Mouse (Mus musculus): ENCODE data around the gene Shox2. TPM values are rescaled to one million over a fixed set of nuclear protein-coding genes. Genes with fewer than 3 reads are reported as not detected.

The Shox2 gene
- total RNA-seq, 2 experiments from 2014 or later = 1.7 to 2.0 TPM

DNA sequence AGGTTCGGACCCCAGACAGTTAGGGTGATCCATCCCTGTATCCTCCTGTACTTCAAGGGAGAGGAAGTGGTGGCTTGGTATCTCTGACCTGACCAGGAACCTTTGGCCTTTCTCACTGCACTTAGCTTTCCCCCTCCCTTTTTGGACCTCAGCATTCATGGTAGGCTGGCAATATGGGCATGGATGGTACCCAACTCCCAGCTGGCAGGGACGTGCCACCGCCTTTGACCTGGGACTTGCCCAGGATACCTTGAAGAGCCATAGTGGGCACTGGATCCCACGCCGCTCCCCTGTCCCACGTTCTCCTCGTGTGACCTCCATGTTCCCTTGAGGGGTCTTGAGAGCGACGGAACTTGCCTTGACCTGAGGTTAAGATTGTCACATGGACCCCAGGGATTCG is 11.3 kb downstream of the Shox2 start:
- intact Hi-C loops (cut with DNase I) = no loop called here
- no peak for DNase-seq

DNA sequence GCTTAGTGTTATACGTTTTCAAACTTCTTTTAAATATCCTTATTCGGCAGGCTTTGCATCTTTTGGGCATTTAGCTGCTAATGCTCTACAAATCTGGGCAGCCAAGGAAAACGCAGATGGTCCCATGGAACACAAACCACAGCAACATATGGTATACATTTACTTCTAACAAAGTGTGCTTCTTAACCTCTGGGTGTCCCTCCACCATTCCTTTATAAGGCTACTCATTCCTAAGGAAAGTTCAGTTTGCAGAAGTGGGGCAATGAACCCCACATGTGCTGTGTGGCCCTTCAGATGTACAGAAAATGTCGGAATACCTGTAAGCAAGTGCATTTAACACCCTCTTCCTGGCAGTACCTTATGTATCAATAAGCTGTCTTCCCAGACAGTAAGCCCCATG is 14.1 kb downstream of the Shox2 start:
- intact Hi-C loops (cut with DNase I) = loop anchor here (10.0 kb wide), 1 partner anchor 563 kb away; no protein-coding TSS in a partner anchor
- DNase-seq = no peak

DNA sequence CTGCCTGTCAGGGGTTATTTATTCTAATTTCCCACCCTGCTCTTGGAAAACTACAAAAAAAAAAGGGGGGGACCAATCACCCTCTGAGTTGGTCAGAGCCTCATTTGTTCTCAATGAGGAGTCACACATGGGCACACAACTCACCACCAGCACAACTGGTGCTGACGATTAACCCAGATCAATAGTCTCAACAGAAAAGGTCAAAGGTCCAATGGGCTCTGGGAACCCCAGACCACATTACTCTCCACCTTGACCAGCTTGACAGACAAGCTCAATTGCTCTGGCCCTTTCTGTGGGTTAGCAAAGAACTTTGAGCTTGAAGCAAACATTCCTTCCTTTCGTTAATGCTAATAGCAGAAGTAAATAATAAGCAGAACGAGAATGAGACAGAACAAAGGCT is 16.7 kb downstream of the Shox2 start:
- intact Hi-C loops (cut with DNase I) = loop anchor here (10.0 kb wide), 1 partner anchor 560 kb away; no protein-coding TSS in a partner anchor
- DNase-seq = no peak

DNA sequence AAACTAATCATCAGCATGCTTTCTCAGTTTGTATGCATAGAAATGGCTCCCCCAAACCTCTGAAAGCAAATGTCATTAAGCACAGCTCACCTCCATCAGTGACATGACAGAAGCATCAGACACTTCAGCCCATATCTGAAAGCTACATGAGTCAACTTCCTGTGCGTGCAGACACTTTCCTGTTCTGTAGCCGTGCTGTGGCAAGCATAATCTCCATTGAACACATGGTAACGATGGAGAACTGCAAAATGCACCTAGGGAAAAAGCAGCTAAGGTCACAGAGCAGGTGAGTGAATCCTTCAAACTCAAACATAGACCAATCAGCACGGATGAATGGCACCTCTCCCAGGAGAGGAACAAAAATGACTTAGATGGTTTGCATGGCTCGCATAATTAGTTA is 21.6 kb downstream of the Shox2 start:
- DNase-seq = no peak
- intact Hi-C loops (cut with DNase I) = loop anchor here (10.0 kb wide), 1 partner anchor 555 kb away; no protein-coding TSS in a partner anchor

DNA sequence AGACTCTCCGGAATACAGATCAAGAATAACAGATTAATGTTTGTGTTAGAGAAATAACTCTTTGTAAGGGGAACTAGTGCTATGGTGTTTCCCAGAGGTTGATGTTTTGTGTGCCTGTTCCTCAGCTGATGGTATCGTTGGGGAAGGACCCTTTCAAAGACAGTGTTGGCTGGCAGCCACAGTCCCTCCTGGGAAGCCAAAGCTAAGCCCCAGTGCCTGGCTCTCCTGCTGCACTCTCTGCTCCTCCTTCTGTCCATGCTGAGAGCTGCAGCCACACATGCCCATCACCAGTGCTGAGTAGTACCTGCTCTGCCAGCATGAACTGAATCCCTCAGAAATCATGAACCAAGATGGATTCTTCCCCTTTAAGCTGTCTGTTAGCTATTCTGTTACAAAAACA is 26.4 kb downstream of the Shox2 start:
- intact Hi-C loops (cut with DNase I) = no loop called here
- no peak for DNase-seq

DNA sequence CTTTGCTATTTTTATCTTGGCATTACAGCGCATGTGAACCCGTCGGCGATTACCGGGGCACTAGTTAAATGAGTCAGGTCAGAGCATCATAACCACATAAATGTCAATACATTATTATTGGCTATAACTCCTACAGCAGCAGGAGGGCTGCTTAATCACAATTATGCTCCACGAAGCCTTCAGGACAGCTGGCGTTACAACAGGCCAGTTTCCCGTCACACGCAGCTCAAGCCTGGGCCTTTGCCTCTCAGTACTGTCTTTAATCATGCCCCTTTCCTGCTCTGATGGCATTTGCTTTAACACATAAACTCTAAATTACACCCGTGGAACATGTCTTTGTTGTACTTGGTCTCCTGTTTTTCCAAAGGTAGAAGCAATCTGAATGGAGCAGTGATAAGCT is 41.9 kb downstream of the Shox2 start:
- intact Hi-C loops (cut with DNase I) = no loop called here

DNA sequence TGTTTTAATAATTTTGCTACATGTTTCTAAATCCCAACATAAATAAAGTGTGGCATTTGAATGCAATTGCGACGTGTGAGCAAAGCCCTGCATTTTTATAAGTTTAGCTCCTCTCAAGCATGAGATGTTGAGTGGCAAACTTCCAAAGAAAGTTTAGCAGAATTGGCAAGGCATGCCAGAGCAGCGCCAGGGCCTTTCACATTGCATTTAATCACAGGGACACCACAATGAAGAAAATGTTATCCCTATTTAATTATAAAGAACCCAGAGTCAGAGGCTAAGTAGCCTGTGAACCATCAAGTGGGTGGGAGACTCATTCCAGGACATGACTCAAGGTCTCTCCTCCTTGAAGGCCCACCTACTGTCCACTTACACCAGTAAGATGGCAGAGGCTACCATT is 59.1 kb downstream of the Shox2 start:
- intact Hi-C loops (cut with DNase I) = no loop called here
- no peak for DNase-seq

More for the DNA sequence above, 41.9 kb downstream of the Shox2 start:
- DNase-seq = no peak

Other genes with a start within 250 kb of the Shox2 start
- 10 to 100 TPM; 12.4 to 12.5 TPM for gene Rsrc1, start 381 bp downstream of the Shox2 start, total RNA-seq (2021)

Data from gastrocnemius, postnatal 36 days (tissue).